Mouse (Mus musculus) liver, postnatal 0 days (tissue): ENCODE data around the gene Cox11. TPM values are rescaled to one million over a fixed set of nuclear protein-coding genes. Genes with fewer than 3 reads are reported as not detected.
A peak's percentile ranks its signal among the peaks of the same experiment; 100 is the strongest.

Experiments used
- ATAC-seq: fragments of 200-750 bp; cut with Nextera tagmentation; 2 replicates; pipeline ENCODE4 v1.8.0; 2017; ENCODE audit warnings: mild to moderate bottlenecking, moderate library complexity
- DNase-seq: peaks from one replicate; pipeline ENCODE4 v3.0.0-alpha.2; 2016
- H3K27ac ChIP-seq: fragments of 300-500 bp; sonication (generic); 2 replicates; pipeline ENCODE4 v1.5.1; 2014; ENCODE audit warnings: antibody characterized with exemption, moderate library complexity, mild to moderate bottlenecking, low read depth
- H3K27me3 ChIP-seq: fragments of 300-500 bp; sonication (generic); 2 replicates; pipeline ENCODE4 v1.6.1; 2014; ENCODE audit warnings: low read length, control low read depth, mixed read lengths; ENCODE audit not compliant: insufficient read depth
- H3K36me3 ChIP-seq: fragments of 300-500 bp; sonication (generic); replicated peaks from 2 replicates; pipeline ENCODE4 v1.6.1; 2014; ENCODE audit warnings: mild to moderate bottlenecking, control low read depth, low read length, moderate library complexity, mixed read lengths; ENCODE audit not compliant: insufficient read depth
- H3K4me1 ChIP-seq: fragments of 300-500 bp; sonication (generic); 2 replicates; pipeline ENCODE4 v1.6.1; 2014; ENCODE audit warnings: antibody characterized with exemption, mild to moderate bottlenecking, control low read depth; ENCODE audit not compliant: insufficient read depth
- H3K4me2 ChIP-seq: fragments of 300-500 bp; sonication (generic); 2 replicates; pipeline ENCODE4 v1.6.1; 2014; ENCODE audit warnings: low read depth, mild to moderate bottlenecking, low read length, moderate library complexity, mixed read lengths
- H3K4me3 ChIP-seq: fragments of 300-500 bp; sonication (generic); 2 replicates; pipeline ENCODE4 v1.5.1; 2014; ENCODE audit warnings: low read depth, low read length
- H3K9ac ChIP-seq: fragments of 300-500 bp; sonication (generic); replicated peaks from 2 replicates; pipeline ENCODE4 v1.6.1; 2014; ENCODE audit warnings: mild to moderate bottlenecking, moderate library complexity
- H3K9me3 ChIP-seq: fragments of 300-500 bp; sonication (generic); 2 replicates; pipeline ENCODE4 v1.6.1; 2016; ENCODE audit warnings: mild to moderate bottlenecking, control low read depth, low read length, mixed read lengths
- CTCF ChIP-seq: sonication (generic); IDR thresholded peaks from 2 replicates; pipeline ENCODE4 v1.5.1; 2016; ENCODE audit warnings: antibody characterized with exemption, low read depth
- EP300 ChIP-seq: IDR thresholded peaks from 2 replicates; pipeline ENCODE4 v1.6.1; 2016; ENCODE audit warnings: antibody characterized with exemption, low read depth, mild to moderate bottlenecking
- WGBS: fragments of 180-500 bp; shearing (Covaris S2); extraction: QIAGEN DNeasy Blood & Tissue Kit; methylation state at CpG from one replicate; pipeline ENCODE4 v1.1.7; 2014; ENCODE audit not compliant: insufficient replicate concordance; 5-methylcytosine and 5-hydroxymethylcytosine counted together
- polyA plus RNA-seq: library from polyadenylated mRNA; unstranded; fragments of >200 nt; fragmentation: Nextera tagmentation; extraction: Ambion mirVana; gene quantifications from 2 replicates; pipeline ENCODE4 v1.2.1, GENCODE M21; 2015

Gene Cox11
- polyA plus RNA-seq, 1 experiment from 2014 or later: 16.3 TPM

- Histone ChIP-seq H3K27ac (no peak overlapping the region), H3K27me3 (no peaks in the 10 kb centered on the region), H3K4me1 (peaks cover 30% of the 10 kb centered on the region), H3K36me3 (peaks cover 40% of the 10 kb centered on the region), H3K9me3 (peaks cover 2% of the 10 kb centered on the region; the same call in 1 of the 2 replicates), H3K9ac (no peak overlapping the region), H3K4me2 (no peak overlapping the region), H3K4me3 (no peak overlapping the region)
- DNase-seq: no peak
- TF ChIP-seq EP300: no peak
- no peak for TF ChIP-seq CTCF
- 85% methylated on average over 4 of the region's 4 CpGs for WGBS
- no peak for ATAC-seq
Observed at GRCm38 (mm10) chr11:90660662-90661061, 22.7 kb downstream of the Cox11 start.

- Histone ChIP-seq H3K9me3 (no peaks in the 10 kb centered on the region), H3K27ac (peak overlapping the region; percentile 91), H3K36me3 (peaks cover 21% of the 10 kb centered on the region), H3K27me3 (no peaks in the 10 kb centered on the region), H3K4me3 (peak overlapping the region; percentile 0; the same call in 1 of the 2 replicates), H3K9ac (no peak overlapping the region), H3K4me2 (peak overlapping the region; percentile 60), H3K4me1 (peaks cover 44% of the 10 kb centered on the region)
- peak; percentile 55 for DNase-seq
- ATAC-seq: peak; percentile 44
- TF ChIP-seq EP300: peak; percentile 73; the same call in 1 of the 2 replicates
- TF ChIP-seq CTCF: no peak
- 40% methylated on average over 3 of the region's 3 CpGs for WGBS
Observed at GRCm38 (mm10) chr11:90663052-90663451, 25.1 kb downstream of the Cox11 start.

DNA sequence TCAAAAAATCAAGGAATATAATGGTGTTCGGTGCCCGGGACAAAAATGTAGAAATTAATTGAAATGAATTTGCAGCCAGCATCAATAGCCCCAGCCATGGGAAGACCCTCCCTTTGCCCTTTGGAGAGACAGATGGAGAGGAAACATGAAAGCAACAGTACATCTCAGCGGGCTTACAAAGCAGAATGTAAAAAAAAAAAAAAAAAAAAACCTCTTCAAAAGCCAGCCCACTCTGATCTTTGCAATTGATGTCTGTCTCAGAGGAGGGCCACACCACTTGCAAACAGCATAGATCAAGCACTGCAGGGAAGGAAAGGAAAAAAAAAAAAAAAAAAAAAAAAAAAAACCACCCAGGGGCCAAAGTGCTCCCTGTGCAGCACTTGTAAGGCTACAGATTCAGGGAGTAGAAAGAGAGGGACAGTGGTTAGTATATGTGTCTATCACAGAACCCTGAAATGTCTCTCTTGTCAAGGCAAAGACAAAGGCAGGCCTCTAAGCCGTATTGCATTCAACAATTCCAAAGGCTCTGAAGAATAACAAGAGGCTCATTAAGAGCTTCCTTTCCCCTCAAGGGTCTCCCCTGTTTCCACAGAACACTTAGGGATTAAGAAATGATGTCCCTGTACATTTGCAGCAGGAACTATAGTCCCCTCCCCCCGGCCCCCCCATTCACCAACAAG lies 25.8 kb downstream of the Cox11 start:
- Histone ChIP-seq H3K4me1 (peaks cover 44% of the 10 kb centered on the region), H3K4me2 (peak overlapping the region; percentile 60), H3K9me3 (no peaks in the 10 kb centered on the region), H3K36me3 (peaks cover 21% of the 10 kb centered on the region), H3K27me3 (no peaks in the 10 kb centered on the region), H3K9ac (peak overlapping the region; percentile 45), H3K27ac (peak overlapping the region; percentile 91), H3K4me3 (0 out of 2 replicates have a peak overlapping the region, but pooled peaks have one; percentile 12)
- TF ChIP-seq EP300: no peak
- no peak for TF ChIP-seq CTCF
- ATAC-seq (peak; percentile 38), DNase-seq (no peak)
- 42% methylated on average over 5 of the region's 5 CpGs for WGBS

GRCm38 (mm10) chr11:90664345-90664986 lies 26.5 kb downstream of the Cox11 start:
- peaks cover 22% of the 10 kb centered on the region for H3K36me3 ChIP-seq
- DNase-seq: peak; percentile 56
- H3K4me1 ChIP-seq: peaks cover 44% of the 10 kb centered on the region
- peak overlapping the region; percentile 12; the same call in 1 of the 2 replicates for H3K4me3 ChIP-seq
- peak; percentile 92 for ATAC-seq
- TF ChIP-seq CTCF: no peak
- TF ChIP-seq EP300: peak; percentile 95
- peak overlapping the region; percentile 60 for H3K4me2 ChIP-seq
- peak overlapping the region; percentile 91 for H3K27ac ChIP-seq
- H3K9ac ChIP-seq: peak overlapping the region; percentile 54
- no peaks in the 10 kb centered on the region for H3K9me3 ChIP-seq
- no peaks in the 10 kb centered on the region for H3K27me3 ChIP-seq
- 9% methylated on average over 8 of the region's 8 CpGs for WGBS

- peaks cover 44% of the 10 kb centered on the region for H3K4me1 ChIP-seq
- H3K4me2 ChIP-seq: peak overlapping the region; percentile 60
- TF ChIP-seq EP300 (no peak), CTCF (no peak)
- H3K9me3 ChIP-seq: no peaks in the 10 kb centered on the region
- no peaks in the 10 kb centered on the region for H3K27me3 ChIP-seq
- H3K4me3 ChIP-seq: no peak overlapping the region
- H3K27ac ChIP-seq: peak overlapping the region; percentile 91
- 61% methylated on average over 6 of the region's 6 CpGs for WGBS
- ATAC-seq (no peak), DNase-seq (no peak)
- H3K9ac ChIP-seq: peak overlapping the region; percentile 54; the same call in 1 of the 2 replicates
- peaks cover 22% of the 10 kb centered on the region for H3K36me3 ChIP-seq
Observed at GRCm38 (mm10) chr11:90665161-90665560, 27.2 kb downstream of the Cox11 start.

- H3K9me3 ChIP-seq: no peaks in the 10 kb centered on the region
- WGBS: 25% methylated on average over 3 of the region's 3 CpGs
- no peak for ATAC-seq
- H3K27me3 ChIP-seq: no peaks in the 10 kb centered on the region
- H3K4me3 ChIP-seq: no peak overlapping the region
- TF ChIP-seq CTCF: no peak
- no peak for TF ChIP-seq EP300
- H3K4me1 ChIP-seq: peaks cover 44% of the 10 kb centered on the region
- peaks cover 20% of the 10 kb centered on the region; the same call in 1 of the 2 replicates for H3K36me3 ChIP-seq
- H3K4me2 ChIP-seq: peak overlapping the region; percentile 27
- no peak overlapping the region; the same call in 1 of the 2 replicates for H3K9ac ChIP-seq
- H3K27ac ChIP-seq: peak overlapping the region; percentile 91
- DNase-seq: no peak
Observed at GRCm38 (mm10) chr11:90666144-90666757, 28.3 kb downstream of the Cox11 start.
